In genomic region chr11:87986831-87987793, GRCm38 (mm10) we compare ENCODE assay signal across 8 mouse cellular contexts. TPM values are rescaled to one million over a fixed set of nuclear protein-coding genes. Genes with fewer than 3 reads are reported as not detected.
DNase-seq lines count a peak whose midpoint lies in the region; ATAC-seq and TF ChIP-seq lines count a peak whose summit lies in the region.

Gene Dynll2, minus strand, starts transcription at chr11:87987533.

- DNase-seq in brain, adult 2 months (ENCODE audit: low read depth, low spot score) = peak; percentile 98
- peak; percentile 83 to 86 for DNase-seq in heart, adult 9 months (ENCODE audit: low spot score in 2 of 2)
- peak; percentile 87 for DNase-seq in kidney, adult 9 months
- peak; percentile 96 for DNase-seq in midbrain, postnatal 0 days (ENCODE audit: low spot score)
- DNase-seq in spleen, postnatal 14 days (ENCODE audit: low spot score in 2 of 2) = peak; percentile 37 to 49

- H3ac ChIP-seq in C2C12 (ENCODE audit: control insufficient read depth, insufficient read length, low read depth) = peak within 1 kb of the TSS; percentile 80

- peak within 1 kb of the TSS; percentile 85 for H3K4me3 ChIP-seq in C2C12 (ENCODE audit: insufficient read depth, poor library complexity, severe bottlenecking)
- H3K4me3 ChIP-seq in embryonic fibroblast, embryonic 13.5 days (ENCODE audit: insufficient read depth, low read length) = peak within 1 kb of the TSS; percentile 71
- peak within 1 kb of the TSS; percentile 98 for H3K4me3 ChIP-seq in limb, embryonic 15.5 days
- H3K4me3 ChIP-seq in midbrain, postnatal 0 days (ENCODE audit: low read depth, low read length) = peak within 1 kb of the TSS; percentile 100

- H3K79me2 ChIP-seq in C2C12 (ENCODE audit: control insufficient read depth, insufficient read depth) = peaks cover 52% of the 10 kb centered on the region

- H3K9ac ChIP-seq in limb, embryonic 15.5 days = peak within 1 kb of the TSS; percentile 82
- H3K9ac ChIP-seq in midbrain, postnatal 0 days (replicated peaks; ENCODE audit: low read length, poor library complexity, severe bottlenecking) = peak within 1 kb of the TSS; percentile 98

- peak; percentile 87 for TF ChIP-seq POLR2A in embryonic fibroblast, embryonic 13.5 days (IDR thresholded peaks at IDR 0.05; ENCODE audit: low read depth, low read length)

- TF ChIP-seq CTCF in C2C12 (IDR thresholded peaks at IDR 0.05; ENCODE audit: control insufficient read depth, insufficient read depth, insufficient read length) = no peak
- no peak for TF ChIP-seq CTCF in embryonic fibroblast, embryonic 13.5 days (IDR thresholded peaks at IDR 0.05; ENCODE audit: borderline replicate concordance, insufficient read depth, low read length)
- no peak for TF ChIP-seq CTCF in midbrain, postnatal 0 days (IDR thresholded peaks at IDR 0.05)

- peaks cover 42% of the 10 kb centered on the region for H3K79me3 ChIP-seq in C2C12 (ENCODE audit: low read depth)

- H3K27ac ChIP-seq in embryonic fibroblast, embryonic 13.5 days (ENCODE audit: insufficient read depth, low read length) = peak within 1 kb of the TSS; percentile 43
- H3K27ac ChIP-seq in limb, embryonic 15.5 days = peak within 1 kb of the TSS; percentile 93
- H3K27ac ChIP-seq in midbrain, postnatal 0 days (ENCODE audit: low read depth, low read length) = peak within 1 kb of the TSS; percentile 97

- peak; percentile 91 for ATAC-seq in limb, embryonic 15.5 days (ENCODE audit: insufficient number of reproducible peaks, low FRiP score, low TSS enrichment, low read depth)
- peak; percentile 95 for ATAC-seq in midbrain, postnatal 0 days (ENCODE audit: low FRiP score)

- H3K36me3 ChIP-seq in C2C12 (ENCODE audit: control insufficient read depth, insufficient read depth) = peaks cover 30% of the 10 kb centered on the region
- peaks cover 16% of the 10 kb centered on the region for H3K36me3 ChIP-seq in limb, embryonic 15.5 days
- peaks cover 10% of the 10 kb centered on the region; the same call in 1 of the 2 replicates for H3K36me3 ChIP-seq in midbrain, postnatal 0 days (ENCODE audit: insufficient read depth, low read length)

- H3K27me3 ChIP-seq in C2C12 (ENCODE audit: control insufficient read depth, insufficient read depth, insufficient read length) = no peaks in the 10 kb centered on the region
- H3K27me3 ChIP-seq in limb, embryonic 15.5 days = no peaks in the 10 kb centered on the region
- H3K27me3 ChIP-seq in midbrain, postnatal 0 days (ENCODE audit: insufficient read depth, low read length) = no peaks in the 10 kb centered on the region

- H3K9me3 ChIP-seq in limb, embryonic 15.5 days = no peaks in the 10 kb centered on the region
- H3K9me3 ChIP-seq in midbrain, postnatal 0 days (ENCODE audit: low read length) = no peaks in the 10 kb centered on the region

- peak within 1 kb of the TSS; percentile 70 for H3K4me2 ChIP-seq in limb, embryonic 15.5 days
- H3K4me2 ChIP-seq in midbrain, postnatal 0 days (ENCODE audit: low read depth, low read length, poor library complexity, severe bottlenecking) = peak within 1 kb of the TSS; percentile 90

- WGBS in limb, embryonic 15.5 days = under 1% methylated on average over 101 of the region's 107 CpGs
- WGBS in midbrain, postnatal 0 days = under 1% methylated on average over 56 of the region's 107 CpGs

- 0 out of 2 replicates have a peak, but pooled peaks cover 4% of the 10 kb centered on the region for H3K4me1 ChIP-seq in embryonic fibroblast, embryonic 13.5 days (ENCODE audit: control insufficient read depth, insufficient read depth, low read length)
- peaks cover 25% of the 10 kb centered on the region for H3K4me1 ChIP-seq in limb, embryonic 15.5 days
- peaks cover 13% of the 10 kb centered on the region; the same call in 1 of the 2 replicates for H3K4me1 ChIP-seq in midbrain, postnatal 0 days (ENCODE audit: insufficient read depth, low read length)

TF ChIP-seq in C2C12, 6 proteins besides CTCF, POLR2A, EP300 and RAD21:
- TF ChIP-seq MYOD1 (IDR thresholded peaks at IDR 0.05; ENCODE audit: control insufficient read depth, insufficient read length, low read depth) (no peak), CEBPB (IDR thresholded peaks at IDR 0.05; ENCODE audit: low read depth) (no peak), MAX (IDR thresholded peaks at IDR 0.05) (peak; percentile 66)

RNA-seq across cellular contexts. Expression of gene Dynll2, which starts in this region (rescaled TPM):
- polyA plus RNA-seq in C2C12 (2012; fragmentation: generic; extraction: Trizol) = 75.1 TPM
- 113 and 117 TPM in 2 replicates for polyA plus RNA-seq in embryonic fibroblast, embryonic 13.5 days (2011; ENCODE audit: insufficient read length, low read depth, missing spikeins)
- polyA plus RNA-seq in limb, embryonic 15.5 days (2015; fragmentation: Nextera tagmentation; extraction: Ambion mirVana) = 14.8 and 17.0 TPM in 2 replicates
- total RNA-seq in midbrain, postnatal 0 days (2014; rRNA removed) = 72.1 and 89.8 TPM in 2 replicates
- polyA plus RNA-seq in midbrain, postnatal 0 days (2015; fragmentation: Nextera tagmentation; extraction: Ambion mirVana) = 54.5 and 56.8 TPM in 2 replicates

Comparison
In these comparisons a context has a peak if more than half of its experiments do, and no peak if none do; other contexts are left out.
1. Peak in every context shown above with its lines: DNase-seq, ATAC-seq, H3K4me3 ChIP-seq and H3K27ac ChIP-seq.
2. DNase-seq: peak in every context shown above with its lines; median percentile 98 in brain, adult 2 months; 96 in midbrain, postnatal 0 days; 87 in kidney, adult 9 months; 84 in heart, adult 9 months; 43 in spleen, postnatal 14 days.
3. H3K27ac ChIP-seq: peak in every context shown above with its lines; median percentile 97 in midbrain, postnatal 0 days; 93 in limb, embryonic 15.5 days; 43 in embryonic fibroblast, embryonic 13.5 days.